Mouse (Mus musculus): ENCODE results near the gene Lman2l. TPM values are rescaled to one million over a fixed set of nuclear protein-coding genes. Genes with fewer than 3 reads are reported as not detected.

Gene Lman2l
- polyA plus RNA-seq, 1 experiment from 2014 or later, result 52.0 TPM

DNA sequence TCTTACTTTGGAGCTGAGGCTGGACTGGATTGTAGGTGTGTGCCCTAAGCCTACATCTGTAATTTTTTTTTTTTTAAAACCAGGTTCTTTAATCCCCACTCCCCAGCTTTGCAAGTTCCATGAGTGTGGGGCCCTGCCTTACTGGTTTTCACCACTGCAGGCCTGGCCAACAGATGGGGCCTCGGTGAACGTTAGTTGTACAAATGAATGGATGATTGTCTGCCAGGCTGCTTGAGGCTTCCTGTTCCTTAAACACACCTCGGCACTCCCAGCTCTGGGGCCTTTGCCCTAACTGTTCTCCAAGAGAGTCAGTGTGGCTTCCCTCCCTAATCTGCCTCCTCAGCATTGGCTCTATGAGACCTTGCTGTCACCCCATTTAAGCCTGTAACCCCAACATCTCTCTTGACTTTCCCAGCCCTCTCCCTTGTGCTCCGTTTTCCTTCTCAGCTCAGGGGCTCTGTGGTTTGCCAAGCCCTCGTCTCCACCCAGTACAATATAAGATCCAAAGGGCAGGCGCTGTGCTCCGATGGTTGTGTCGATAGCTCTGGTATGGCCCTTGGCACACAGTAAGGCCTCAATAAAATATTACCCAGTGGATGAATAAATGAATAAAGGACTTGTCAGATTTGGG, 30.5 kb upstream of the Lman2l start:
- Histone ChIP-seq H3K27me3 (no peaks in the 10 kb centered on the region), H3K4me2 (replicated peaks) (peak overlapping the region; percentile 68), H3K36me3 (no peaks in the 10 kb centered on the region), H3K9me3 (replicated peaks) (no peaks in the 10 kb centered on the region), H3K4me1 (peaks cover 65% of the 10 kb centered on the region), H3K4me3 (replicated peaks) (peak overlapping the region; percentile 15), H3K9ac (peak overlapping the region; percentile 15; the same call in 1 of the 2 replicates), H3K27ac (replicated peaks) (peak overlapping the region; percentile 49)
- WGBS, result 30% methylated on average over 8 of the region's 8 CpGs
- ATAC-seq (ENCODE audit: insufficient number of reproducible peaks, low FRiP score, low TSS enrichment, low read depth), result no peak

DNA sequence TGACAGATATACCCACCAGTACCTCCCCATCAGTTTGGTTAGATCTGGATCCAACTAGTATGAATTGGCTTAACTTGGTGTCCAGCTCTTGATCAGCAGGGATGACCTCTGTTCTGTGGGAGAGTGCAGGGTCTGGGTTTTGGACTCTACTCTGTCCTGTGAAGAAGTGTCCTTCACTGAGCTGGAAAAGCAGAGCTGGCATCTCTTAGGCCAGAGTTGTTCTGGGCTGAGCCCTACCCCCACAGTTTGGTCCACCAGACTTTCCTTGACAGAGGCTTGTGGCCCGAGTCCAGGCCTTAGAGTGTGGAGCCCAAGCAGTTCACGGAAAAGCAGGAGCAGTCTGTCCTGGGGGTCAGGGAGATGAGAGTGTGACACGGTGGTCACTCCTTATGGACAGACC, 29.6 kb upstream of the Lman2l start:
- Histone ChIP-seq H3K9ac (no peak overlapping the region; the same call in 1 of the 2 replicates), H3K4me2 (replicated peaks) (peak overlapping the region; percentile 68), H3K27me3 (no peaks in the 10 kb centered on the region), H3K9me3 (replicated peaks) (no peaks in the 10 kb centered on the region), H3K4me1 (peaks cover 72% of the 10 kb centered on the region), H3K27ac (replicated peaks) (0 out of 2 replicates have a peak overlapping the region, but pooled peaks have one; percentile 49), H3K36me3 (no peaks in the 10 kb centered on the region), H3K4me3 (replicated peaks) (peak overlapping the region; percentile 15)
- 45% methylated on average over 3 of the region's 3 CpGs for WGBS
- no peak for ATAC-seq (ENCODE audit: insufficient number of reproducible peaks, low FRiP score, low TSS enrichment, low read depth)

- H3K36me3 ChIP-seq, result no peaks in the 10 kb centered on the region
- no peak for ATAC-seq (ENCODE audit: insufficient number of reproducible peaks, low FRiP score, low TSS enrichment, low read depth)
- H3K9ac ChIP-seq, result no peak overlapping the region
- WGBS, result 64% methylated on average over 10 of the region's 10 CpGs
- H3K4me1 ChIP-seq, result peaks cover 71% of the 10 kb centered on the region
- peak overlapping the region; percentile 68 for H3K4me2 ChIP-seq (replicated peaks)
- no peaks in the 10 kb centered on the region for H3K9me3 ChIP-seq (replicated peaks)
- H3K4me3 ChIP-seq (replicated peaks), result peak overlapping the region; percentile 72
- no peaks in the 10 kb centered on the region for H3K27me3 ChIP-seq
- H3K27ac ChIP-seq (replicated peaks), result no peak overlapping the region
These were observed 28.2 kb upstream of the Lman2l start for GRCm38 (mm10) chr1:36473211-36473780.

GRCm38 (mm10) chr1:36472106-36472440, 27.0 kb upstream of the Lman2l start:
- no peaks in the 10 kb centered on the region for H3K27me3 ChIP-seq
- peak overlapping the region; percentile 68 for H3K4me2 ChIP-seq (replicated peaks)
- peak overlapping the region; percentile 72 for H3K4me3 ChIP-seq (replicated peaks)
- no peaks in the 10 kb centered on the region for H3K36me3 ChIP-seq
- H3K4me1 ChIP-seq, result peaks cover 60% of the 10 kb centered on the region
- 0 out of 2 replicates have a peak, but pooled peaks have one; percentile 5 for ATAC-seq (ENCODE audit: insufficient number of reproducible peaks, low FRiP score, low TSS enrichment, low read depth)
- peak overlapping the region; percentile 72; the same call in 1 of the 2 replicates for H3K27ac ChIP-seq (replicated peaks)
- no peaks in the 10 kb centered on the region for H3K9me3 ChIP-seq (replicated peaks)
- 11% methylated on average over 18 of the region's 18 CpGs for WGBS
- peak overlapping the region; percentile 54 for H3K9ac ChIP-seq

DNA sequence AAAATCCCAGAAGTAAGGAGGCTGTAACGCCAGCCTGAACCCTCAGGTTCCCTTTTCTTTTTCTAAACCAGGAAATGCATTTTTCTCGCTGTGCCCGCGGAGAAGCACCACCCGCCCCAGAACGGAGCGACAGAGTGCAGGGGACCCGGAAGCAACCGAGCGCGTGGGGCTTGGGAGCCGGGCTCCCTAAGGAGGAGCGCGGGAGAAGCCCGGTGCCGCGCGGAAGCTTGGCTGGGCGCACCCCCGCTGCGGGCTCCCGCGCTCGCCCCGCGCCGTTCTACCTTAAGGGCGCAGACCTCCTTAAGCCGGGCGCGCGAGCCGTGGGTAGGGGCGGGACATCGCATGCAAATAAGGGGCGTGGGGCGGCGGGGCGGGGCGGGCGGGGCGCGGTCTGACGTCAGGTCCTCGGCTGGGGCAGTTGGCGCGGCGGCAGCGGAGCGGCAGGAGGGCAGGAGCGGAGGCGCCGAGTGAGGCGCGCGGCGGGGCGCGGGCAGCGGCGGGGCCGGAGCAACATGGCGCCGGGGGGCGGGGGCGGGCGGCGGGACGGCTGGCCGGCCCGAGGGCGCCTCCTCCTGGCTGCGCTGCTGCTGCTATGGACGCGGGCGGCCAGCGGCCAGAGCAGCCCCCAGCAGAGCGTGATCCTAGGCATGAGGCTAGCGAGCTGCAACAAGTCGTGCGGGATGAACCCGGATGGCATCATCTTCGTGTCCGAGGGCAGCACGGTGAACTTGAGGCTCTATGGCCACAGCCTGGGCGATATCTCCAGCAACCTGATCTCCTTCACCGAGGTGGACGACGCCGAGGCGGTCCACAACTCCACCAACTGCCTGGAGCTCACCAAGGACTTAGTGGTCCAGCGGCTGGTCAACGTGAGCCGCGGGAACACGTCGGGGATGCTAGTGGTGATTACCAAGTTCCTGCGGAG, 26.4 kb upstream of the Lman2l start, which contains the start of gene Cnnm4:
Cnnm4 (plus strand) TSS at position 440 of the 925 bp plus-strand sequence.
- no peaks in the 10 kb centered on the region for H3K9me3 ChIP-seq (replicated peaks)
- peak within 1 kb of the TSS; percentile 72 for H3K4me3 ChIP-seq (replicated peaks)
- H3K4me2 ChIP-seq (replicated peaks), result peak within 1 kb of the TSS; percentile 68
- peak; percentile 93 for ATAC-seq (ENCODE audit: insufficient number of reproducible peaks, low FRiP score, low TSS enrichment, low read depth)
- H3K36me3 ChIP-seq, result no peaks in the 10 kb centered on the region
- peak within 1 kb of the TSS; percentile 72 for H3K27ac ChIP-seq (replicated peaks)
- under 1% methylated on average over 79 of the region's 98 CpGs for WGBS
- H3K9ac ChIP-seq, result peak within 1 kb of the TSS; percentile 64
- no peaks in the 10 kb centered on the region for H3K27me3 ChIP-seq
- peaks cover 55% of the 10 kb centered on the region for H3K4me1 ChIP-seq

DNA sequence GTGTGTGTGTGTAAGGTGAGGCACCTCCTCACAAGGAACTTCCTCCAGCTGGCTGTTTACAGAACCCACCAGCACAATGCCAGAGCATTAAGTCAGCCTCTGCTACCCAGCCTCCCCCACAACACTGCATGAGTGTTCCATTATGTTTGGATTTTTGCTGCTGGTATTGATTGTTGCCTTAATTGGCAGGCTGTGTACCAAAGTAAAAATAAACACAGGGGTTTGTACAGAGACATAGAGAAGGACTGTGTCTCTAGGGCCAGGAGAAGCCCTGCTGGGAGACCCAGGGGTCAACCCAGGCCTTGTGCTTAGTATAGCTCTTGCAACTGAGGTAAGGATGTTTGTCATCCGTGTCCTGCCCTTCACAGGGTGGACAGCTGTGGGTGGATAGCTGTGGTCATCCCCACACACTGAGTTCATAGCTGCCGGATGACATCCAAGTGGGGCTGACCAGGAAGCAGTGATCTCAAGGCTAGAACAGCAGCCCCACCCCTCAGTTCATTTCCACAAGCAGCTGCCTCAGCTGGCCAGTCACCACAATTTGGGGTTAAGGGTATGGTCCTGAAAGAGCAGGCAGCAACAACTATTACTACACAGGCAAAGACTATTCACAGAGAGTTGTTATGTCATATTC, 24.9 kb upstream of the Lman2l start:
- peaks cover 40% of the 10 kb centered on the region for H3K4me1 ChIP-seq
- H3K36me3 ChIP-seq, result no peaks in the 10 kb centered on the region
- H3K27ac ChIP-seq (replicated peaks), result no peak overlapping the region

DNA sequence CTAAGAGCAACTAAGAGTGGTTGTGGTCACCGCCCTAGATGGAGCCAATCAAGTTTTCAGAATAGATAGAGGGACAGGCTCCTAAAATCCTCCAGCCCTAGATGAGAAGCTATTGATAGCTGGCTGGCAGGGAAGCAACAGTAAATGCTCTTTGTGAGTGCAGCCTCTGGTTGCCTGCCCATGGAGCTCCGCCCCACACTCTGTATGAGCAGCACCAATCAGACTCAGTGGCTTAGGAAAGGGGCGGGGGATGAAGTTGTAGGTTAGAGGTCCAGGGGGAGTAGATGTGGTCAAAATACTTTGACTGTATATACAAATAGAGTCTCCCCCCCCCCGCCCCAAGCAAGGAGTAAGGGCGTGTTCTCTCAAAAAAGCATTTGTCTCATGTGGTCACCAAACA, 22.4 kb upstream of the Lman2l start:
- H3K9ac ChIP-seq, result no peak overlapping the region
- H3K27ac ChIP-seq (replicated peaks), result no peak overlapping the region
- H3K9me3 ChIP-seq (replicated peaks), result no peaks in the 10 kb centered on the region
- peaks cover 15% of the 10 kb centered on the region for H3K4me1 ChIP-seq
- H3K27me3 ChIP-seq, result no peaks in the 10 kb centered on the region
- no peak overlapping the region for H3K4me2 ChIP-seq (replicated peaks)
- no peak overlapping the region for H3K4me3 ChIP-seq (replicated peaks)
- WGBS, result 49% methylated on average over 5 of the region's 5 CpGs
- H3K36me3 ChIP-seq, result no peaks in the 10 kb centered on the region
- ATAC-seq (ENCODE audit: insufficient number of reproducible peaks, low FRiP score, low TSS enrichment, low read depth), result no peak

More for the DNA sequence above, 24.9 kb upstream of the Lman2l start:
- WGBS, result 45% methylated on average over 2 of the region's 2 CpGs
- ATAC-seq (ENCODE audit: insufficient number of reproducible peaks, low FRiP score, low TSS enrichment, low read depth), result no peak
- Histone ChIP-seq H3K9me3 (replicated peaks) (no peaks in the 10 kb centered on the region), H3K27me3 (no peaks in the 10 kb centered on the region), H3K9ac (no peak overlapping the region), H3K4me3 (replicated peaks) (no peak overlapping the region), H3K4me2 (replicated peaks) (no peak overlapping the region)

- Histone ChIP-seq H3K4me3 (replicated peaks) (no peak overlapping the region), H3K9me3 (replicated peaks) (no peaks in the 10 kb centered on the region), H3K27me3 (no peaks in the 10 kb centered on the region), H3K27ac (replicated peaks) (no peak overlapping the region), H3K9ac (no peak overlapping the region), H3K36me3 (no peaks in the 10 kb centered on the region), H3K4me1 (peaks cover 10% of the 10 kb centered on the region; the same call in 1 of the 2 replicates), H3K4me2 (replicated peaks) (no peak overlapping the region)
- no peak for ATAC-seq (ENCODE audit: insufficient number of reproducible peaks, low FRiP score, low TSS enrichment, low read depth)
- 65% methylated on average over 4 of the region's 4 CpGs for WGBS
These were observed 20.6 kb upstream of the Lman2l start for GRCm38 (mm10) chr1:36465641-36466160.

DNA sequence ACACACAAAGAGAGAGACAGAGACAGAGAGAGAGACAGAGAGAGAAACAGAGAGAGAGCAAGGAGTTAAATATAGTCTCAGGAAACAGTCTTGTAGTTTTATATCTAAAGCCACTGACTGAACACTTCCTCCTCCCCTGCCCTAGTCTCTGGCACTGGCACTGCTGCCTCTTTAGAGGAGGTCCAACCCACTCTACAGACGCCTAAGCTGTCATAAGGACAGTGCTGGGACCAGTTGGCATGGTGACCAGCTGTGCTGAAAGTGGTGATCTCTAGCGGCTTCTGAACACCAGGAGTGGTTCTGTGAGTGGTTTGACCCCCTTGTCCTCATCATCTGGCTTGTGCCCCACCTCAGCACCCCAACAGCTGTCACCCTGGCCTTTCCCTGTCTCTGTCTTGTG, 16.8 kb upstream of the Lman2l start:
- Histone ChIP-seq H3K4me2 (replicated peaks) (no peak overlapping the region), H3K27me3 (no peaks in the 10 kb centered on the region), H3K9ac (no peak overlapping the region), H3K4me3 (replicated peaks) (no peak overlapping the region), H3K4me1 (peaks cover 4% of the 10 kb centered on the region; the same call in 1 of the 2 replicates), H3K27ac (replicated peaks) (no peak overlapping the region), H3K9me3 (replicated peaks) (no peaks in the 10 kb centered on the region), H3K36me3 (no peaks in the 10 kb centered on the region)
- ATAC-seq (ENCODE audit: insufficient number of reproducible peaks, low FRiP score, low TSS enrichment, low read depth), result no peak
- WGBS, result 49% methylated on average over 2 of the region's 2 CpGs

DNA sequence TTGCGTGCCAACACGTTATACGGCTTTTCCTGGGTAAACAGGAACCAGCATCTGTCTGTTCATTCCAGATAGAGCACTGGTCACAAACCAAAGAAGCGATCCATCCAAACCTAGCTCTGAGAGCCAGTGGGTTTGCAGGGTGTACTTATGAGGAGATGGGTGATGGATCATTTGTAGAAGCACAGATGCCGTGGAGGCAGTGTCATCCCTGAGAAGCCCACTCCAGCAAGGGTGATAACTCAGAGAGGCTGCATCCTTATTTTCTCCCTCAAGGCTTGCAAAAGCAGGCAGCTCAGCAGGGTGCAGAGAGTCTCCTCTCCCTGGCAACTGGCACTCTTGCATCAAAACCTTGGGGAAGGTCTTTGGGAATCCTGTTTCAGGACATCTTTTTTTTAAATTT, 13.1 kb upstream of the Lman2l start:
- WGBS, result 82% methylated on average over 5 of the region's 5 CpGs
- H3K4me2 ChIP-seq (replicated peaks), result no peak overlapping the region
- H3K9me3 ChIP-seq (replicated peaks), result no peaks in the 10 kb centered on the region
- no peak for ATAC-seq (ENCODE audit: insufficient number of reproducible peaks, low FRiP score, low TSS enrichment, low read depth)
- no peaks in the 10 kb centered on the region for H3K27me3 ChIP-seq
- H3K9ac ChIP-seq, result no peak overlapping the region
- no peak overlapping the region for H3K27ac ChIP-seq (replicated peaks)
- peaks cover 4% of the 10 kb centered on the region; the same call in 1 of the 2 replicates for H3K4me1 ChIP-seq
- no peak overlapping the region for H3K4me3 ChIP-seq (replicated peaks)
- H3K36me3 ChIP-seq, result no peaks in the 10 kb centered on the region

Data from embryonic facial prominence, embryonic 15.5 days (tissue).